27 mouse cellular contexts compared by ENCODE assay signal in genomic region chr14:78689950-78690349, GRCm38 (mm10).
"Had no signal": no experiment of that assay in that cellular context is flagged by ENCODE, and none has a peak within 500 bp of the region (broad histone marks: within the 10 kb centered on the region; RNA-seq: fewer than 3 reads in every experiment).

No protein-coding gene starts in this region.

- H3K4me3 ChIP-seq: gastrocnemius, adult 2 months; heart, adult 2 months; heart, embryonic 13.5 days; heart, embryonic 15.5 days; hindbrain, embryonic 10.5 days; hindbrain, embryonic 12.5 days; intestine, embryonic 15.5 days; layer of hippocampus, adult 2 months; left cerebral cortex, adult 2 months; limb, embryonic 10.5 days; limb, embryonic 12.5 days; liver, embryonic 13.5 days; liver, embryonic 15.5 days had no signal

- H3K4me1 ChIP-seq: hindbrain, embryonic 12.5 days; intestine, embryonic 15.5 days; liver, embryonic 13.5 days; liver, embryonic 15.5 days had no signal

- H3K9me3 ChIP-seq: heart, embryonic 13.5 days; heart, embryonic 15.5 days; hindbrain, embryonic 10.5 days; hindbrain, embryonic 12.5 days; intestine, embryonic 15.5 days; limb, embryonic 10.5 days; limb, embryonic 12.5 days; liver, embryonic 13.5 days; liver, embryonic 15.5 days had no signal

- H3K9ac ChIP-seq: heart, embryonic 13.5 days; heart, embryonic 15.5 days; hindbrain, embryonic 12.5 days; hindbrain, embryonic 14.5 days; intestine, embryonic 15.5 days; limb, embryonic 12.5 days; liver, embryonic 13.5 days; liver, embryonic 15.5 days; liver, postnatal 0 days had no signal

- H3K27ac ChIP-seq: gastrocnemius, adult 2 months; heart, embryonic 13.5 days; heart, embryonic 15.5 days; hindbrain, embryonic 10.5 days; hindbrain, embryonic 12.5 days; hindbrain, embryonic 14.5 days; intestine, embryonic 15.5 days; layer of hippocampus, adult 2 months; left cerebral cortex, adult 2 months; limb, embryonic 10.5 days; limb, embryonic 12.5 days; liver, embryonic 13.5 days; liver, embryonic 15.5 days had no signal

- DNase-seq: gastrocnemius, adult 2 months; gastrocnemius, postnatal 10 days; gastrocnemius, postnatal 25 days; heart, adult 2 months; heart, postnatal 4 days; kidney, adult 8-10 months; kidney, postnatal 10 days; kidney, postnatal 4 days; liver; liver, embryonic 13.5 days; liver, postnatal 0 days had no signal

- H3K27me3 ChIP-seq: heart, embryonic 13.5 days; heart, embryonic 15.5 days; hindbrain, embryonic 12.5 days; intestine, embryonic 15.5 days; limb, embryonic 12.5 days; liver, embryonic 13.5 days; liver, embryonic 15.5 days had no signal

- H3K4me2 ChIP-seq: heart, embryonic 11.5 days; heart, embryonic 13.5 days; heart, embryonic 15.5 days; hindbrain, embryonic 12.5 days; hindbrain, embryonic 14.5 days; intestine, embryonic 15.5 days; limb, embryonic 12.5 days; liver, embryonic 13.5 days; liver, embryonic 15.5 days had no signal

- H3K36me3 ChIP-seq: heart, embryonic 13.5 days; heart, embryonic 15.5 days; hindbrain, embryonic 10.5 days; hindbrain, embryonic 12.5 days; intestine, embryonic 15.5 days; limb, embryonic 10.5 days; limb, embryonic 12.5 days; liver, embryonic 13.5 days; liver, embryonic 15.5 days had no signal

- ATAC-seq: forebrain, embryonic 16.5 days; hindbrain, embryonic 16.5 days; inflammation-experienced regulatory T-cells, adult 6 months; intestine, embryonic 15.5 days; intestine, postnatal 0 days; liver, postnatal 0 days had no signal
